Mouse (Mus musculus) cerebral cortex, adult 2 months (tissue): ENCODE measurements around the gene Krt78.

Experiments used
- WGBS: fragments of 180-500 bp; shearing (Covaris S2); methylation state at CpG from one replicate; pipeline ENCODE4 v1.1.7; 2018; 5-methylcytosine and 5-hydroxymethylcytosine counted together

Gene Krt78

GRCm38 (mm10) chr15:101954187-101954586 is at the start of gene Krt78:
Gene Krt78 (minus strand): TSS chr15:101954287.
- 91% methylated on average over 9 of the region's 9 CpGs for WGBS

GRCm38 (mm10) chr15:102003516-102003915 is 49.4 kb upstream of the Krt78 start:
- 41% methylated on average over 12 of the region's 12 CpGs for WGBS

- WGBS = 21% methylated on average over 34 of the region's 34 CpGs
These were observed 48.8 kb upstream of the Krt78 start for GRCm38 (mm10) chr15:102002646-102003488.

GRCm38 (mm10) chr15:101999676-102000335 is 45.7 kb upstream of the Krt78 start:
- WGBS = 86% methylated on average over 11 of the region's 11 CpGs

- 84% methylated on average over 11 of the region's 11 CpGs for WGBS
These were observed 45.1 kb upstream of the Krt78 start for GRCm38 (mm10) chr15:101999156-101999555.

GRCm38 (mm10) chr15:101996450-101997078 is 42.5 kb upstream of the Krt78 start:
- WGBS = 88% methylated on average over 11 of the region's 11 CpGs

GRCm38 (mm10) chr15:101995484-101996236 is 41.6 kb upstream of the Krt78 start:
- WGBS = 73% methylated on average over 4 of the region's 4 CpGs

- WGBS = 90% methylated on average over 6 of the region's 6 CpGs
These were observed 40.3 kb upstream of the Krt78 start for GRCm38 (mm10) chr15:101994365-101994764.

GRCm38 (mm10) chr15:101990946-101991345 is 36.9 kb upstream of the Krt78 start:
- 89% methylated on average over 6 of the region's 6 CpGs for WGBS

GRCm38 (mm10) chr15:101988714-101989113 is 34.6 kb upstream of the Krt78 start:
- WGBS = 71% methylated on average over 8 of the region's 8 CpGs

- WGBS = under 1% methylated on average over 10 of the region's 10 CpGs
These were observed 34.0 kb upstream of the Krt78 start for GRCm38 (mm10) chr15:101988119-101988518.

GRCm38 (mm10) chr15:101984746-101985145 is 30.7 kb upstream of the Krt78 start:
- WGBS = 14% methylated on average over 6 of the region's 6 CpGs

- WGBS = 3% methylated on average over 15 of the region's 15 CpGs
These were observed 30.0 kb upstream of the Krt78 start for GRCm38 (mm10) chr15:101983949-101984601.

- 83% methylated on average over 13 of the region's 13 CpGs for WGBS
These were observed 29.3 kb upstream of the Krt78 start for GRCm38 (mm10) chr15:101983315-101983948.

- WGBS = 62% methylated on average over 6 of the region's 6 CpGs
These were observed 26.8 kb upstream of the Krt78 start for GRCm38 (mm10) chr15:101980849-101981248.

- WGBS = 5% methylated on average over 38 of the region's 39 CpGs
These were observed 23.1 kb upstream of the Krt78 start for GRCm38 (mm10) chr15:101977043-101977726.

- 73% methylated on average over 3 of the region's 3 CpGs for WGBS
These were observed 22.6 kb upstream of the Krt78 start for GRCm38 (mm10) chr15:101976641-101977040.

- WGBS = 90% methylated on average over 5 of the region's 5 CpGs
These were observed 21.9 kb upstream of the Krt78 start for GRCm38 (mm10) chr15:101976023-101976422.

- WGBS = 56% methylated on average over 16 of the region's 16 CpGs
These were observed 20.2 kb upstream of the Krt78 start for GRCm38 (mm10) chr15:101974083-101974845.
